Mouse (Mus musculus) brain, embryonic 14.5 days (tissue): ENCODE measurements around the gene Slit3.

ENCODE experiments used
- CTCF ChIP-seq: fragments of 200-500 bp; IDR thresholded peaks from 2 replicates; pipeline ENCODE4 v1.5.1; 2012; ENCODE audit warnings: inconsistent platforms, mild to moderate bottlenecking, moderate library complexity, borderline replicate concordance; ENCODE audit not compliant: insufficient read depth, insufficient read length; ENCODE audit errors: extremely low read depth
- POLR2A ChIP-seq: fragments of 200-500 bp; IDR thresholded peaks from 2 replicates; pipeline ENCODE4 v1.6.1; 2012; ENCODE audit warnings: mild to moderate bottlenecking, inconsistent platforms, borderline replicate concordance; ENCODE audit not compliant: poor library complexity, insufficient read depth, insufficient read length, severe bottlenecking; ENCODE audit errors: extremely low read depth

GRCm38 (mm10) chr11:35632262-35632661 lies 511.2 kb downstream of the Slit3 start:
- TF ChIP-seq CTCF, result no peak
- TF ChIP-seq POLR2A, result no peak
